Mouse (Mus musculus) G1E (cell line): Measurements from ENCODE around the gene Tubb3. TPM values are rescaled to one million over a fixed set of nuclear protein-coding genes. Genes with fewer than 3 reads are reported as not detected.
A peak's percentile ranks its signal among the peaks of the same experiment; 100 is the strongest.
"Not testable (repeated sequence)": the region's sequence is repeated elsewhere in the genome, so short reads cannot be mapped to it uniquely, and the experiment has no call there.

Source experiments
- ATAC-seq: 2 replicates; pipeline ENCODE4 v1.8.0; 2016; ENCODE audit warnings: mild to moderate bottlenecking; ENCODE audit not compliant: insufficient number of reproducible peaks, poor library complexity, low FRiP score, severe bottlenecking; ENCODE audit errors: extremely low read depth
- DNase-seq: peaks from one replicate; pipeline ENCODE4 v3.0.0; 2012; ENCODE audit warnings: low spot score
- H3K27me3 ChIP-seq: 2 replicates; pipeline ENCODE4 v1.6.1; 2012; ENCODE audit warnings: mild to moderate bottlenecking, low read length, inconsistent platforms; ENCODE audit not compliant: insufficient read depth
- H3K36me3 ChIP-seq: replicated peaks from 2 replicates; pipeline ENCODE3; 2012; ENCODE audit warnings: mild to moderate bottlenecking, inconsistent platforms
- H3K4me1 ChIP-seq: 2 replicates; pipeline ENCODE4 v1.6.1; 2012; ENCODE audit warnings: low read depth, low read length, inconsistent platforms, mixed read lengths; ENCODE audit not compliant: insufficient read depth
- H3K4me3 ChIP-seq: 2 replicates; pipeline ENCODE4 v1.5.1; 2012; ENCODE audit warnings: low read depth, mild to moderate bottlenecking, inconsistent platforms, low read length, moderate library complexity, mixed read lengths
- H3K9me3 ChIP-seq: replicated peaks from 2 replicates; pipeline ENCODE4 v1.6.1; 2012; ENCODE audit warnings: inconsistent platforms
- CTCF ChIP-seq: IDR thresholded peaks from 2 replicates; pipeline ENCODE4 v1.5.1; 2012; ENCODE audit warnings: low read depth, low read length, inconsistent platforms, mixed read lengths
- GATA1 ChIP-seq: IDR thresholded peaks from 2 replicates; pipeline ENCODE4 v1.6.1; 2012; ENCODE audit warnings: borderline replicate concordance, low read length, inconsistent platforms, mixed read lengths
- GATA2 ChIP-seq: IDR thresholded peaks from 2 replicates; pipeline ENCODE4 v1.6.1; 2012; ENCODE audit warnings: low read depth, low read length, inconsistent platforms, borderline replicate concordance
- POLR2AphosphoS5 ChIP-seq: IDR thresholded peaks from 2 replicates; pipeline ENCODE4 v1.6.1; 2012; ENCODE audit warnings: low read depth, low read length, inconsistent platforms; ENCODE audit not compliant: insufficient replicate concordance
- TAL1 ChIP-seq: conservative IDR thresholded peaks from 2 replicates; pipeline ENCODE4 v1.6.1; 2012; ENCODE audit warnings: low read depth, low read length, inconsistent platforms, mixed read lengths
- polyA plus RNA-seq: library from polyadenylated mRNA; stranded (reverse); fragments of >175 nt; gene quantifications from 2 replicates; pipeline ENCODE4 v1.2.3, GENCODE M21; 2012
- total RNA-seq, 2 experiments: library from RNA; stranded (forward) in 1 of 2; stranded (reverse) in 1 of 2; fragments of 200-1000 nt in 1 of 2; fragments of >200 nt in 1 of 2; fragmentation: Nextera tagmentation in 1 of 2; gene quantifications; 2 replicates each; pipeline ENCODE4 v1.2.3; 2014 to 2017

The Tubb3 gene
- total and polyA plus RNA-seq, 3 experiments: 0.22 to 0.71 TPM; not detected in 1

DNA sequence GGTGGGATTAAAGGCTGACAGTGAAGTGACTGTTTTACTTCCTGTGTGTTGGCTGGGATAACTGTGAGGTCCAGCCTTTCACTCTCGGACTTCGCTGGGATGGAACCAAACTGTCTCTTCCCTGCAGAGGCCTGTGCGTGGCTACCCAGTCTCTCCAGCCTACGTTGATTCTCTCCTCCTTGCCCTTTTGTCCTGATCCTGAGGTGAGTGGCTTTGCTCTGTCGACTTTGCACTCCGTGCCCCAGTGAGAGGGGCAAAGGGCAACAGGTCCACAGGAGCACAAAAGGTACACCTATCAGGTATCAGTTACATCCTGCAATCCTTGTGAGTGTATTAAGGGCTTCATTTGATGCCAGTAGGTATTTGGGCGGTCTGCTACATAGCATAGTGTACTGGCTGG lies 12.2 kb downstream of the Tubb3 start, which contains the start of gene Def8:
Gene Def8, plus strand, starts transcription at position 87 of the 400 bp plus-strand sequence.
- peaks cover 20% of the 10 kb centered on the region for H3K27me3 ChIP-seq
- no peak for ATAC-seq
- no peaks in the 10 kb centered on the region for H3K36me3 ChIP-seq
- H3K4me1 ChIP-seq: peaks cover 21% of the 10 kb centered on the region
- TF ChIP-seq POLR2AphosphoS5 (no peak), TAL1 (no peak), GATA1 (no peak), GATA2 (no peak), CTCF (no peak)
- no peak for DNase-seq
- no peaks in the 10 kb centered on the region for H3K9me3 ChIP-seq
- H3K4me3 ChIP-seq: peak within 1 kb of the TSS; percentile 52; the same call in 1 of the 2 replicates

DNA sequence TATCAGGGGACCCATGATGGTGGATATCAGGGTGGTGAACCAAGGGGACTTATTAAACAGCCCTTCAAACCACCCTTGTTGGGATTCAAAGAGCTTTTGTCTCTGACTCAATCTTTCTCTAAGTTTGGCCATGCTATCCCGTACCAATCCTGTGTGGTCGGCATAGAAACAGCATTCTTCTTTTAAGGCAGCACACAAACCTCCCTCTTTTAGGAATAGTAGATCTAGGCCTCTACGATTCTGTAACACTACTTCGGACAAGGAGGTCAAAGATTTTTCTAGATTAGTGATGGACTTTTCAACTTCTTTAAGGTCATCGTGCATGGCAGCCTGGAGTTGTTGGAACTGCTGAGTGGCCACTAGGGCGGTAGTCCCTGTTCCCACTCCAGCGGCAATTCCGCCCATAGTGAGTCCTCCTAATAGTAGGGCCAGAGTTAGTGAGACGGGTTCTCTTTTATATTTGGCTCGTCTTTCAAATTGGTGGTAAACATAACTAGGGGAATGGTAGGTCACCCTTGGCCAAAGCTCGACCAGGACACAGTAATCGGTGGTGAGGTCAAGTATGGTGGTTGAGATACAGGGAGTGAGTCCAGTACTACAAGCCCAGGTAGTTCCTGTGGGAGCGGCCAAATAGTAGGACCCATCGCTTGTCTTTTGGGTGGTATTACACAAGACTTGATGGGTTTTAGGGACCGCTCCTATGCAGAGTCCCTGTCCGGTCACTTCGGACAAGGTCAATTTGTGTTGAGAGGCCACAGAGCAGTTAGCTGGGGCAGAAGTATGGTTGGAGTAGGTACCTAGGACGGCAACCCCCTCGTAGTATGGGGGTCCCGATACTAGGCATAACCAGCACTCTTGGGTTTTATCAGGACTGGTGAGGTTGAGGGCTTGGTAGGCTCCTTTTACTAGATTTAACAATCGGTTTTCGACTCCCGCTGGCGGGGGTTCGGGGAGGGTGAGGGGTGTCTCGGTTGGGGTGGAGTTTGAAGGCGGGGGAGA lies 15.6 kb downstream of the Tubb3 start:
- TF ChIP-seq GATA1 (no peak), POLR2AphosphoS5 (no peak), TAL1 (no peak), CTCF (no peak), GATA2 (no peak)
- Histone ChIP-seq H3K27me3 (peaks cover 7% of the 10 kb centered on the region), H3K4me3 (no peak overlapping the region), H3K4me1 (peaks cover 9% of the 10 kb centered on the region), H3K9me3 (no peaks in the 10 kb centered on the region), H3K36me3 (no peaks in the 10 kb centered on the region)
- no peak for ATAC-seq
- no peak for DNase-seq

DNA sequence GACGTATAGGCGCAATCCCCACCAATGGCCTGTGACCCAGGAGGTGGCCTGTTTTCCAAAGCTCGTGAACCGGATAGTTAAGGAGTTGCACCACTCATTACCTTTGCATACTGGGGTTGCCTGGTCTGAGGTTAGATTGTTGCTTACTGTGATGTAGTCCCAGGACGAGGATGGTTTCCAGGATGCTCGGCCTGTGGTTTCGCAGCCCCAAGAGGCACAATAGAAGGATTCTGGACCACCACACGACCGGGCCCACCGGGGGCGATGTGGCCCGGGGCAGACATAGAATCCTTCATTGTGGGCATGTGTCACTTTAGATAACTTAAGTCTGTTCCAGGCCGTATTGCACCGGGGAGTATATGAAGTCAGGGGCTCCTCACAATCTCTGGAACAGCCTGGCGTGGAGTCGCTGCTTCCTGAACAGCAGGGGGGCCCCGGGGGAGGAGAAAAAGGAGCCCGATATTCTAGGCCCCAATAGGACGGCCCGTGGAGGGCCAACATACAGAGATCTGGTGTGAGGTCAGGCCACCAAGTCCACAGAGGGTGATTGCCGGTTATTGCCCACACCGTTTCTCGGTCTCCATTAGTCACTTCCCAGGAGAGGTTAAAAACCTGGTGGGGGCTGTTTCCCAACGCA lies 16.5 kb downstream of the Tubb3 start:
- no peak for TF ChIP-seq GATA2
- no peak for TF ChIP-seq POLR2AphosphoS5
- no peak for TF ChIP-seq GATA1
- no peak for ATAC-seq
- Histone ChIP-seq H3K9me3 (no peaks in the 10 kb centered on the region), H3K4me1 (peaks cover under 1% of the 10 kb centered on the region), H3K36me3 (no peaks in the 10 kb centered on the region), H3K4me3 (no peak overlapping the region), H3K27me3 (peaks cover 7% of the 10 kb centered on the region)
- DNase-seq: no peak

DNA sequence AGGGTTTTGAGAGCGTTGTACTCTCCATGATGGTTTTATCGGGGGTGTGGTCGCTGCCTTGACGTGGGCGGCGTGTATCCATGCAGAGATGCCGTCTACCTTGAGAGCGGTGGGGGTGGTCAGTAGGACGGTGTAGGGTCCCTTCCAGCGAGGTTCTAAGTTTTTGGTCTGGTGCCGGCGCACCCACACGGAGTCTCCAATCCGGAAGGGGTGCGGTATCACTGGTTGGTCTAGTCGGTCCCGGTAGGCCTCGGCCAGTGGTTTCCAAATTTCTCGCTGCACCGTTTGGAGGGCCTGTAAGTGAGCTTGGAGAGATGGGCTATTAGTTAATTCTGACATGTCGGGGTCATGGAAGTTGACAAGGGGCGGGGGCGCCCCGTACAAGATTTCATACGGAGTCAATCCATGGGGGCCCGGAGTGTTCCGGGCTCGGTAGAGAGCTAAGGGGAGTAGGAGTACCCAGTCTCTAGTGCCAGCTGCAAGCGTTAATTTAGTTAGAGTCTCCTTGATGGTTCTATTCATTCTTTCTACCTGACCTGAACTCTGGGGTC lies 17.2 kb downstream of the Tubb3 start:
- Histone ChIP-seq H3K4me1 (no peaks in the 10 kb centered on the region), H3K4me3 (no peak overlapping the region), H3K9me3 (no peaks in the 10 kb centered on the region), H3K27me3 (peaks cover 6% of the 10 kb centered on the region), H3K36me3 (no peaks in the 10 kb centered on the region)
- no peak for TF ChIP-seq GATA1
- no peak for TF ChIP-seq TAL1
- no peak for TF ChIP-seq CTCF
- no peak for TF ChIP-seq POLR2AphosphoS5
- no peak for TF ChIP-seq GATA2
- DNase-seq: no peak
- no peak for ATAC-seq

GRCm38 (mm10) chr8:123428939-123429721 lies 17.9 kb downstream of the Tubb3 start:
- no peaks in the 10 kb centered on the region for H3K9me3 ChIP-seq
- H3K36me3 ChIP-seq: no peaks in the 10 kb centered on the region
- no peak for TF ChIP-seq CTCF
- TF ChIP-seq GATA2: no peak
- TF ChIP-seq TAL1: no peak
- TF ChIP-seq POLR2AphosphoS5: no peak
- TF ChIP-seq GATA1: no peak
- H3K4me1 ChIP-seq: no peaks in the 10 kb centered on the region
- ATAC-seq: no peak
- H3K27me3 ChIP-seq: peaks cover 4% of the 10 kb centered on the region
- no peak for DNase-seq
- no peak overlapping the region for H3K4me3 ChIP-seq

GRCm38 (mm10) chr8:123429722-123430013 lies 18.4 kb downstream of the Tubb3 start:
- not testable (repeated sequence) for H3K36me3 ChIP-seq, DNase-seq, H3K27me3 ChIP-seq, H3K4me1 ChIP-seq, ATAC-seq, H3K9me3 ChIP-seq, H3K4me3 ChIP-seq

- H3K4me3 ChIP-seq, H3K27me3 ChIP-seq, H3K9me3 ChIP-seq, ATAC-seq, DNase-seq, H3K4me1 ChIP-seq, H3K36me3 ChIP-seq: not testable (repeated sequence)
These were observed 19.7 kb downstream of the Tubb3 start for GRCm38 (mm10) chr8:123430936-123431335.
